ENCODE assay signal across 8 mouse cellular contexts in genomic region chr3:96904393-96904792, GRCm38 (mm10). TPM values are rescaled to one million over a fixed set of nuclear protein-coding genes. Genes with fewer than 3 reads are reported as not detected.
A peak's percentile ranks its signal among the peaks of the same experiment; 100 is the strongest.
DNase-seq lines count a peak whose midpoint lies in the region; ATAC-seq lines count a peak whose summit lies in the region.

Gene Gja5 (plus strand): TSS chr3:96904693.

- intact Hi-C loops in heart, postnatal 14 days (cut with DNase I) = loop anchor here (5.0 kb wide), 1 partner anchor 87 kb away; no protein-coding TSS in a partner anchor

- ATAC-seq in megakaryocyte-erythroid progenitor cell, adult 5-6 weeks (replicated peaks; ENCODE audit: low FRiP score, low TSS enrichment, poor library complexity, severe bottlenecking) = 0 out of 2 replicates have a peak, but pooled peaks have one; percentile 5

- DNase-seq in embryo, embryonic 11 days = peak; percentile 3
- no peak for DNase-seq in embryo, embryonic 10 days (ENCODE audit: low spot score)
- DNase-seq in c-Kit-positive CD71-positive TER-119-negative erythroid progenitor cells, embryonic 14.5 days (ENCODE audit: low read depth) = peak; percentile 19
- DNase-seq in heart, postnatal 14 days = no peak
- DNase-seq in layer of hippocampus, adult 18-20 months (ENCODE audit: low spot score in 2 of 2) = no peak
- no peak for DNase-seq in ovary, postnatal 36 days (ENCODE audit: low spot score)
- no peak for DNase-seq in Muller cell, postnatal 12 days (ENCODE audit: inconsistent ontology term)

RNA-seq across cellular contexts. Expression of gene Gja5, which starts in this region (rescaled TPM):
- total RNA-seq in heart, postnatal 14 days (2021) = 10 to 100 TPM; 12.2 to 18.4 TPM
- not detected in 2 replicates for total RNA-seq in megakaryocyte-erythroid progenitor cell, adult 5-6 weeks (2014; fragmentation: Nextera tagmentation)
- not detected in 2 replicates for total RNA-seq in megakaryocyte-erythroid progenitor cell, adult 5-6 weeks (2017)
- under 1 TPM; 0.53 to 0.69 TPM for total RNA-seq in layer of hippocampus, adult 18-20 months (2021)

Comparison
In these comparisons a context has a peak if more than half of its experiments do, and no peak if none do; other contexts are left out.
1. RNA of gene Gja5 (total RNA-seq): 12.2 to 18.4 TPM in heart, postnatal 14 days; 0.53 to 0.69 TPM in layer of hippocampus, adult 18-20 months and not detected in megakaryocyte-erythroid progenitor cell, adult 5-6 weeks; every median in the first group is over 4 times any median in the second.
2. DNase-seq: peak in embryo, embryonic 11 days (single experiment) and c-Kit-positive CD71-positive TER-119-negative erythroid progenitor cells, embryonic 14.5 days (single experiment); none in embryo, embryonic 10 days (single experiment), heart, postnatal 14 days (0 of 2), layer of hippocampus, adult 18-20 months (0 of 2), ovary, postnatal 36 days (single experiment) and Muller cell, postnatal 12 days (single experiment).
3. Peak in ATAC-seq in megakaryocyte-erythroid progenitor cell, adult 5-6 weeks; RNA of the gene not detected or under 1 TPM.